Mouse (Mus musculus) bone marrow macrophage, adult 2 months (primary cell): ENCODE measurements around the gene Fbxw8.

ENCODE experiments used
- CTCF ChIP-seq: IDR thresholded peaks from 2 replicates; pipeline ENCODE4 v1.5.1; 2012; ENCODE audit warnings: low read depth, mild to moderate bottlenecking, low read length, moderate library complexity
- POLR2A ChIP-seq: IDR thresholded peaks from 2 replicates; pipeline ENCODE4 v1.6.1; 2012; ENCODE audit warnings: mild to moderate bottlenecking, low read depth, low read length, borderline replicate concordance

DNA sequence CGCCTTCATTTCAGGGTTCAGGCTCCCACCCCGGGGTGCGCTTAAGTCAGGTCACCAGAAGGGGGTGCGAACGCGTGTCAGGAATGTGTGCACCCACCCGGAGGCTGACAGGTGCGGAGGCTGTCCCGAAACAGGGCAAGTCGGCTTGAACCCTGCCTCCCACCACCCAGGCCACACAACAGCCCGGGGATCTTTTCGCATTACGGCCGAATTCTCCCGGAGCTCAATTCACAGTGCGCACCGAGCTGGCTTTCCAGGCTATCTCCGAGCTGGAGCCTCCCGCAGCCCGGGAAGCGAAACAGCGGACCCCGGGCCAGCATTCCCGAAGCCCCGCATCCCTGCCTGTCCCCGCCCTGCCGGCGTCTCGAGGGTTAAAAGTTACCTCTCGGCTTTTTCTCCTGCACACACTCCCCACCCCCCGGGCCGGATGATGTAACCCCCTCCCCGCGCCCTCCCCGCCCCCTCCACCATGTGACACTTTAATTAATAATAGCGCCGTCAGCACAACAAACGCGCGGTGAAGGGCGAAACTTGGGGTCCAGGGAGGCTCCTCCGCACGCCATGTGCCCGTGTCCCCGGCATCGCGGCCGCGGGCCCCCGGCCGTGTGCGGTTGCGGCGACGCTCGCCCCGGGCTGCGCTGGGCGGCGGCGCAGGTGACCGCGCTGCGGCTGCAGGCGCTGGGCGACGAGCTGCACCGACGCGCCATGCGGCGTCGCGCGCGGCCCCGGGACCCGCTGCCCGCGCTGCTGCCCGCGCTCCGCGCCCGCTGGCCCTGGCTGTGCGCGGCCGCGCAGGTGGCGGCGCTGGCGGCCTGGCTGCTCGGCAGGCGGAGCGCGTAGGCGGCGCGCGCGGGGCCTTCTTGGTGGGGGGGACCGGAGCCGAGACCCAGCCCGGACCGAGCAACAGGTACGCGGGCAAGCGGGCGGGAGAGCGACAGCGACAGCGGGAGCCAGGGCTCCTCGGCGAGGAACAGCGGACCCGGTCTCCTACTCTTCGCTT, 14.3 kb upstream of the Fbxw8 start:
- TF ChIP-seq CTCF (no peak), POLR2A (no peak)
